Mouse (Mus musculus): Measurements from ENCODE around the gene Tff3.

GRCm38 (mm10) chr17:31136821-31137220 is 7.4 kb upstream of the Tff3 start:
- TF ChIP-seq CTCF (IDR thresholded peaks at IDR 0.05; ENCODE audit: low read depth) (no peak), EP300 (IDR thresholded peaks at IDR 0.05; ENCODE audit: low read depth) (no peak)
